Mouse (Mus musculus): Measurements from ENCODE around the gene Cald1.

GRCm38 (mm10) chr6:34716888-34717635 lies 118.8 kb downstream of the Cald1 start:
- TF ChIP-seq CTCF (IDR thresholded peaks at IDR 0.05; ENCODE audit: low read depth, low read length) = no peak
- TF ChIP-seq POLR2A (IDR thresholded peaks at IDR 0.05; ENCODE audit: extremely low read depth, insufficient read depth, low read length) = no peak
